Mouse (Mus musculus): ENCODE results near the gene Nckap5l. TPM values are rescaled to one million over a fixed set of nuclear protein-coding genes. Genes with fewer than 3 reads are reported as not detected.

Gene Nckap5l
- total and polyA plus RNA-seq, 2 experiments from 2014 or later: 10.3 to 17.6 TPM

DNA sequence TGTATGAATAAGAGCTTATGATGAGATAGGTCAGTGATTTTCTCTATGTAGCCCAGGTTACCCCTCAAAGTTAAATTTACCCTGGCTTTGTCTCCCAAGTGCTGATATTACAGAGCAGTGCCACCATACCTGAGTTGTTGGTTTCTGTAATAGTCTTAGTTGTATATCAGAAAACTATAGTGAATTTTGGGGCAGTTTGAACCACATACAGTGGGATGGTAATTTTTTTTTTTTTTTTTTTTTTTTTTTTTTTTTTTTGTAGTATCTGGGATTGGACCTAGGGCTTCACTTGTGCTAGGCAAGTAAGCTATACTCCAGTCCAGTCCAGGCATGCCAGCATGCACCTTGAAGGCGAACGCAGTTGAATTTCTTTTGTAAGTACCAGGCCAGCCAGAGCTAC, 59.9 kb downstream of the Nckap5l start:
- Histone ChIP-seq H3K36me3 (ENCODE audit: insufficient read depth) (peaks cover 8% of the 10 kb centered on the region; the same call in 1 of the 2 replicates), H3K4me3 (ENCODE audit: low read depth, low read length) (no peak overlapping the region), H3K4me1 (ENCODE audit: insufficient read depth) (peaks cover 17% of the 10 kb centered on the region; the same call in 1 of the 2 replicates), H3K4me2 (ENCODE audit: low read depth) (no peak overlapping the region), H3K9me3 (ENCODE audit: low read length) (no peaks in the 10 kb centered on the region), H3K27ac (ENCODE audit: low read depth, low read length) (no peak overlapping the region), H3K9ac (no peak overlapping the region), H3K27me3 (ENCODE audit: insufficient read depth, low read length) (no peaks in the 10 kb centered on the region)
- WGBS: 91% methylated on average over 2 of the region's 2 CpGs
- ATAC-seq (no peak), DNase-seq (no peak)
- TF ChIP-seq CTCF (IDR thresholded peaks at IDR 0.05; ENCODE audit: low read depth): no peak

DNA sequence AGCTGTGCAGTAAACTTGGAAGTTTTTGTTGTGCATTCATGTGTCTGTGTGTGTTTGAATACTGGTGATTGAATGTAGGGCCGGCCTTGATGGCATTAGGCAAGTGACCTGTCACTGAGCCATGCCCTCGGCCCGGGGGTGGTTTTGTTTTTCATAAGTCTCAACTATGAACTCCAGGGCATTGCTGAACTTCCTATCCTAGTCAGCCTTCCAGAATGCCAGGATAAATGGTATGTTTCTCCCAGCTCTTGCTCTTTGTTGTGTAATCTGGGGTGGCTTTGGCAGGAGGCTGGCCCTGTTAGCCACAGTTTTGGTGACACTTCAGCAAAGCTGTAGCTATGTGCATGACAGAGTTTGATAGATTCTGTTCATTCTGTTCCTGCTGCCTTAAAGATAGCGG, 60.7 kb downstream of the Nckap5l start:
- no peak for DNase-seq
- Histone ChIP-seq H3K36me3 (ENCODE audit: insufficient read depth) (0 out of 2 replicates have a peak, but pooled peaks cover under 1% of the 10 kb centered on the region), H3K27me3 (ENCODE audit: insufficient read depth, low read length) (no peaks in the 10 kb centered on the region), H3K27ac (ENCODE audit: low read depth, low read length) (no peak overlapping the region), H3K9ac (no peak overlapping the region), H3K9me3 (ENCODE audit: low read length) (no peaks in the 10 kb centered on the region), H3K4me3 (ENCODE audit: low read depth, low read length) (no peak overlapping the region), H3K4me1 (ENCODE audit: insufficient read depth) (peaks cover 21% of the 10 kb centered on the region), H3K4me2 (ENCODE audit: low read depth) (no peak overlapping the region)
- 61% methylated on average over 4 of the region's 4 CpGs for WGBS
- no peak for TF ChIP-seq CTCF (IDR thresholded peaks at IDR 0.05; ENCODE audit: low read depth)
- no peak for ATAC-seq

DNA sequence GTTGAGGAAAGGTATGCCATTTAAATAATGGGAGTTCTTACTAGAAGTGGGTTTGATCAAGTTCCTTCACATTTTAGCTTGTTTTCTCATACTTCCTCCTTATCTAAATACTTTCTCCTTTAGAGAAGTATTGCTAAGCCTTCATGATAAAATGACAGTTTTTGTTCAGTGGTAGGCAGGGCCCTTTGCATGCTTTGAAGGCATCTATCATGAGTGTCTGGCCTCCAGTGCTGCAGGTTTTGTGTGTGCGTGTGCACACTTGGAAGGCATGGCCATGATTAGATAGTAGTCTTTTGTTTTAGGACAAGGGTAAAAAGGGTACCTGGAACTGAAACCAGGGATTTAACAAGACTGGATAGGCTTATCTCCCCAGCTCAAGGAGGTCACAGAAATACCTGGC, 61.1 kb downstream of the Nckap5l start:
- Histone ChIP-seq H3K4me1 (ENCODE audit: insufficient read depth) (peaks cover 21% of the 10 kb centered on the region), H3K4me2 (ENCODE audit: low read depth) (no peak overlapping the region), H3K27ac (ENCODE audit: low read depth, low read length) (no peak overlapping the region), H3K36me3 (ENCODE audit: insufficient read depth) (no peaks in the 10 kb centered on the region), H3K9ac (no peak overlapping the region), H3K9me3 (ENCODE audit: low read length) (no peaks in the 10 kb centered on the region), H3K4me3 (ENCODE audit: low read depth, low read length) (no peak overlapping the region), H3K27me3 (ENCODE audit: insufficient read depth, low read length) (no peaks in the 10 kb centered on the region)
- DNase-seq: no peak
- WGBS: 80% methylated on average over 1 of the region's 1 CpGs
- ATAC-seq: no peak
- no peak for TF ChIP-seq CTCF (IDR thresholded peaks at IDR 0.05; ENCODE audit: low read depth)

DNA sequence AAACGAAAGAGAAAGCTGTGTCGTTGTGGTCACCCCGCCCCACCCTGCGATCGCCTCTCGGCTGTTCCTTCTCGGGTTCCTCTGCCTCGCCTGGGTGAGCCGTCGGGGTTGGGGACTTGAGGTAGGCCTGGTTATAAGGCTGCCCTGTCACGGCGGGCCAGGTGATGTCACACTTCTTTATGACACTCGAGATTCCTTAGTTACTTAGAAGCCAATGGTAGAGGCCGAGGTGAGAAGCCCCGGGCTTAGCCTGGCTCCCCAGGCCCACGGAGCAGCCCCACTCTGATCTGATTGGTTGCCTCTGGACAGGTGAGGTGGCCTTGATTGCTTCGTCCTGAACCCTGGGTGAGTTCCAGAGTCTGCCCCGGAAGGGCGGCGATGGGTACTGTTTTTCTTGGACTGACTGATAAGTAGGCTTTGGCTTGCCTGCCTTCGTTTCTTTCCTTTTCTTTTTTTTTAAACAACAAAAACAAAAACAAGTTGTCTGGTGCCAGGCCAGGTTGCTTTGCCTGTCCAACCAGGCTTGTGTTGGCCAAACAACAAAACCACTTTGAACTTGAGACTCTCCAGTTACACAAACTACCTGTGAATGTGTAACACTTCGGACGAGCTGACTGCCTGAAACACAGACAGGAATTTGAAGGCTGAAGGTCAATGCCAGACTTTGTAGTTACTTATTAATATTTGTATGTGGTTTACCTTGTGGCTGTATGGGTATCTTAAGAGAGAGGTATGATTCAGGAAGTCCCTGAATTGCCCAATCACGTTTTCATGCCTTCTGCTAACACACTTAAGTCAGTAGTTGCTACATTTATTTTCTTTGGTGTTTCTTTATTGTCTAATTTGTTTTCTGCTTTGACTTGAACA, 63.9 kb downstream of the Nckap5l start:
- ATAC-seq: peak; percentile 6
- TF ChIP-seq CTCF (IDR thresholded peaks at IDR 0.05; ENCODE audit: low read depth): no peak
- peak overlapping the region; percentile 85 for H3K4me2 ChIP-seq (ENCODE audit: low read depth)
- H3K9ac ChIP-seq: peak overlapping the region; percentile 82
- H3K36me3 ChIP-seq (ENCODE audit: insufficient read depth): no peaks in the 10 kb centered on the region
- peak overlapping the region; percentile 68 for H3K4me3 ChIP-seq (ENCODE audit: low read depth, low read length)
- H3K9me3 ChIP-seq (ENCODE audit: low read length): no peaks in the 10 kb centered on the region
- H3K27me3 ChIP-seq (ENCODE audit: insufficient read depth, low read length): no peaks in the 10 kb centered on the region
- peaks cover 21% of the 10 kb centered on the region for H3K4me1 ChIP-seq (ENCODE audit: insufficient read depth)
- DNase-seq: no peak
- peak overlapping the region; percentile 93 for H3K27ac ChIP-seq (ENCODE audit: low read depth, low read length)
- WGBS: 9% methylated on average over 24 of the region's 24 CpGs

DNA sequence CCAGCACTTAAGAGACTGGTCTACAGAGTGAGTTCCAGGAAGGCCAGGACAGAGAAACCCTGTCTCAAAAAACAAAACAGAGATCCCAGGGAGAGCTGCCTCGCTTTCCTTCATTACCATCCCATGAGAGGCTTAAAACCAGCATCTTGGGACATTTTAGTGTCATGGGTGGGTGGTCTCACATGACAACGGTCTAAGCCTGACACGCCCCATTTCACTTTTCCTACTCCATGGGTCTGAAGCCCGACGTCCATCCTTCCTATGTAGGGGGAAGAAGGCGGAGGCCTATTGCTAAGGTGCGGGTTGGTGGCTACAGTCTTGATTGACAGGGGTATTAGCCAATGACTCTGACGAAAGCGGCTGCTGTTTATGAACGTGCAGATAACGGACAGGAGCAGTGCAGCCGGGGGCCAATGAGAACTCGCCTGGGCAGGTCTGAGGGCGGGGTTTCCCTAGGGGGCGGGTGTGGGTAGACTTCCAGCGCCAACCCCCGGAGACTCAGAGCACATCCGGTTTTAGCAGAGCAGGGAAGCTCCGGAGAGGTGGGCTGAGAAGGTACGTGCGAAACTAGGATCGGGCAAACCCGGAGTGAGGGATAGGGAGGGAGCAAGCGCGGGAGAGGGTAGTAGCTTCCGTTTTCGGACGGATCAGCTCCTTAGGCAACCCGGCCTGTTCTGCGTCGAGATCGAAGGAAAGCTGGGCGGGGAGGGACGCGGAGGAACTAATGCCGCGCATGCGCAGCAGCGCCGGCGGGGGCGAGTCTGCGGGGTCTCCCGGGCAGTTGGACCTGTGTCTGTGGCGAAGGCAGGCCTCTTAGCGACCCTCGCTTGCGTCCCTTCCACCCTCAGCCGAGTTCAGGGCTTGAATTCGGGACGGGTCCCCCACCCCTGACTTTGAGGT, 64.8 kb downstream of the Nckap5l start, which contains the start of gene Tmbim6:
Tmbim6 (plus strand) TSS at position 397 of the 900 bp plus-strand sequence.
- ATAC-seq (peak; percentile 100), DNase-seq (peak; percentile 99)
- H3K9me3 ChIP-seq (ENCODE audit: low read length): no peaks in the 10 kb centered on the region
- no peaks in the 10 kb centered on the region for H3K27me3 ChIP-seq (ENCODE audit: insufficient read depth, low read length)
- H3K4me1 ChIP-seq (ENCODE audit: insufficient read depth): peaks cover 21% of the 10 kb centered on the region
- H3K36me3 ChIP-seq (ENCODE audit: insufficient read depth): no peaks in the 10 kb centered on the region
- H3K4me2 ChIP-seq (ENCODE audit: low read depth): peak within 1 kb of the TSS; percentile 85
- 1% methylated on average over 51 of the region's 51 CpGs for WGBS
- no peak for TF ChIP-seq CTCF (IDR thresholded peaks at IDR 0.05; ENCODE audit: low read depth)
- peak within 1 kb of the TSS; percentile 93 for H3K27ac ChIP-seq (ENCODE audit: low read depth, low read length)
- peak within 1 kb of the TSS; percentile 82 for H3K9ac ChIP-seq
- peak within 1 kb of the TSS; percentile 68 for H3K4me3 ChIP-seq (ENCODE audit: low read depth, low read length)

DNA sequence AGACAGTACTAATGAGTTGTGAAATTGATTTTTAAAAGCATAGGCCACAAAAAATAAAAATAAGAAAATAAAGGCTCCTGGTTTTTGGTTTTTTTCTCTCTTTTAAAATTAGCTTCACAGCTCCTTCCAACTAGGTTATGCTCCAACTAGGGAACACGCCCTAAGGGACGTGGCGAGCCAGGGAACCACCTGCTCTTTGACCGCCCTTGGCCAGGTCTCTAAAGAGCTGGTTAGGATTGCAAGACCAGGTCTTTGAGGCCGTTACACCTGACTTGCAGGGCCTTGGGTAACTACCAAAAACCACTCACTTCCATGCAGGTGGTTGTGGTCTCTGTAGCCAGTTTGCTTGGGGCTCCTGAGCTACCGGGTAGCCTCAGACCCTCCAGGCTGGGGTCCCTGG, 65.6 kb downstream of the Nckap5l start:
- H3K9ac ChIP-seq: peak overlapping the region; percentile 82; the same call in 1 of the 2 replicates

More for the DNA sequence above, 65.6 kb downstream of the Nckap5l start:
- no peaks in the 10 kb centered on the region for H3K9me3 ChIP-seq (ENCODE audit: low read length)
- TF ChIP-seq CTCF (IDR thresholded peaks at IDR 0.05; ENCODE audit: low read depth): no peak
- DNase-seq (no peak), ATAC-seq (no peak)
- H3K4me3 ChIP-seq (ENCODE audit: low read depth, low read length): peak overlapping the region; percentile 68
- no peaks in the 10 kb centered on the region for H3K36me3 ChIP-seq (ENCODE audit: insufficient read depth)
- H3K27me3 ChIP-seq (ENCODE audit: insufficient read depth, low read length): no peaks in the 10 kb centered on the region
- peak overlapping the region; percentile 61 for H3K4me2 ChIP-seq (ENCODE audit: low read depth)
- 77% methylated on average over 6 of the region's 6 CpGs for WGBS
- peaks cover 21% of the 10 kb centered on the region for H3K4me1 ChIP-seq (ENCODE audit: insufficient read depth)
- H3K27ac ChIP-seq (ENCODE audit: low read depth, low read length): peak overlapping the region; percentile 70

All from forebrain, postnatal 0 days (tissue).